Comparison of ENCODE assay signal across 8 mouse cellular contexts in the genomic region with DNA sequence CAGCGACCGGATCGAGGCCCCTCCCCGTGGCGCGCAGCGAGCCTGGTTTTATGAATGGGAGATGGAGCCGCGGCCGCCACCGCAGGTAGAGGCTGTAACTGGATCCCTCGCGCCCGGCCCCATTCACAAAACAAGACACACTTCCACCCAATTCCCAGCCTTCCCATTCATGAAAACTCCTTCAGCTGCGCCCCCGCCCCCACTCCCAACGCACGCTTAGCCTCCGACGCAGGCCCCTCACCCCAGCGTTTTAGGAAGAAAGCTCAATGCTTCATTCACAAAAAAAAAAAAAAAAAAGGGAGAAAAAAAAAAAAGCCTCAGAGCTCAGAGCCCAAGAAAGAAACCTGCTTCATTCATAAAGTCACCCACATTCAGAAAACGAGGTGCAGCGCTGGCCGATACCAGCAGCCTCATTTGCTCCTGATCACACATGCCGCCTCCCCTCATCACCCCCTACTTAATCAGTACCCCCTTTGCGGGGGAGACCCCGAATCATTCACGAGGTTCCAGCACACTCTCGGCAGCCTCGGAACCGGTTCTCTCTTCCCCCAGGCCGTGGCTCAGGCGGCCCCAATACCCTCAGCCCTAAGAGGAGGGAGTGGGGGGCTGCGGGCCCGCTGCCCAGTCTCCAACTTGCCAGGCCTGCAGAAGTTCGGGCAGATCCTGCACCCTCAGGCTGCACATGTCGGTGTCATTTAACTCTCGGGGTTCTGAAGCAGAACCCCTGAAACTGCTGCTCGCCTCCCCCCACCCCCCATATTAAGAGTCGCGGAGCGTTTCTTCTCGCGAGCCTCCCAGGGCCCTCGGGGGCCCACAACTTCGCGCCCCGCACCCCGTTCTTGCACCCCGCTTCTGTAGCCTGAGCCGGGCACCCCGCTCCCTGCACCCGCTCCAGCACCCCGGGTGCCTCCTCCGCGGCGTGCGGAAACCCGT. TPM values are rescaled to one million over a fixed set of nuclear protein-coding genes. Genes with fewer than 3 reads are reported as not detected.
A peak's percentile ranks its signal among the peaks of the same experiment; 100 is the strongest.
DNase-seq lines count a peak whose midpoint lies in the region; ATAC-seq lines count a peak whose summit lies in the region.

No protein-coding gene starts in this region.

- no peak for ATAC-seq in megakaryocyte, adult 5-6 weeks (ENCODE audit: poor library complexity, severe bottlenecking)
- peak; percentile 44; the same call in 1 of the 2 replicates for ATAC-seq in limb, embryonic 11.5 days (ENCODE audit: insufficient number of reproducible peaks, low FRiP score, low TSS enrichment, low read depth)
- peak; percentile 46 for ATAC-seq in midbrain, embryonic 14.5 days (ENCODE audit: low FRiP score, low TSS enrichment)

- H3K4me1 ChIP-seq in megakaryocyte, embryonic 14.5 days = peaks cover 41% of the 10 kb centered on the region
- peaks cover 15% of the 10 kb centered on the region for H3K4me1 ChIP-seq in limb, embryonic 11.5 days (ENCODE audit: control insufficient read depth, insufficient read depth, low read length)
- H3K4me1 ChIP-seq in midbrain, embryonic 14.5 days (ENCODE audit: control insufficient read depth, insufficient read depth, low read length) = 0 out of 2 replicates have a peak, but pooled peaks cover 11% of the 10 kb centered on the region

- peak overlapping the region; percentile 94 for H3K4me3 ChIP-seq in megakaryocyte, embryonic 14.5 days (replicated peaks)
- H3K4me3 ChIP-seq in limb, embryonic 11.5 days (ENCODE audit: low read depth, low read length) = peak overlapping the region; percentile 89
- H3K4me3 ChIP-seq in midbrain, embryonic 14.5 days (replicated peaks; ENCODE audit: low read depth, low read length) = peak overlapping the region; percentile 67

- peak; percentile 96 for DNase-seq in embryo, embryonic 10.5 days (ENCODE audit: low spot score)
- DNase-seq in gastrocnemius, postnatal 4 days (ENCODE audit: low spot score in 2 of 2) = peak; percentile 53 to 75
- peak; percentile 70 for DNase-seq in kidney, adult 11 months
- DNase-seq in limb, embryonic 11.5 days (ENCODE audit: low spot score) = peak; percentile 94
- DNase-seq in midbrain, embryonic 14.5 days = peak; percentile 93
- DNase-seq in spleen, postnatal 4 days (ENCODE audit: low spot score in 2 of 2) = peak; percentile 49 to 80

- peak overlapping the region; percentile 66 for H3K27ac ChIP-seq in limb, embryonic 11.5 days (replicated peaks; ENCODE audit: low read depth, low read length)
- H3K27ac ChIP-seq in midbrain, embryonic 14.5 days (replicated peaks; ENCODE audit: low read depth, low read length) = no peak overlapping the region

- peak overlapping the region; percentile 84 for H3K9ac ChIP-seq in limb, embryonic 11.5 days (ENCODE audit: low read length)
- H3K9ac ChIP-seq in midbrain, embryonic 14.5 days (replicated peaks; ENCODE audit: low read length) = peak overlapping the region; percentile 52

- H3K4me2 ChIP-seq in limb, embryonic 11.5 days (ENCODE audit: low read depth, severe bottlenecking) = peak overlapping the region; percentile 87
- H3K4me2 ChIP-seq in midbrain, embryonic 14.5 days (ENCODE audit: low read length) = peak overlapping the region; percentile 99

- no peaks in the 10 kb centered on the region for H3K9me3 ChIP-seq in megakaryocyte, embryonic 14.5 days
- H3K9me3 ChIP-seq in limb, embryonic 11.5 days (ENCODE audit: control insufficient read depth, low read length) = no peaks in the 10 kb centered on the region
- H3K9me3 ChIP-seq in midbrain, embryonic 14.5 days (ENCODE audit: control insufficient read depth, low read length) = no peaks in the 10 kb centered on the region

- peaks cover 20% of the 10 kb centered on the region for H3K36me3 ChIP-seq in megakaryocyte, embryonic 14.5 days (replicated peaks; ENCODE audit: low read length)
- H3K36me3 ChIP-seq in limb, embryonic 11.5 days (ENCODE audit: control insufficient read depth, insufficient read depth, low read length) = no peaks in the 10 kb centered on the region
- H3K36me3 ChIP-seq in midbrain, embryonic 14.5 days (ENCODE audit: control insufficient read depth, insufficient read depth, low read length) = no peaks in the 10 kb centered on the region

- H3K27me3 ChIP-seq in megakaryocyte, embryonic 14.5 days (replicated peaks) = peaks cover 10% of the 10 kb centered on the region
- H3K27me3 ChIP-seq in limb, embryonic 11.5 days (ENCODE audit: control insufficient read depth, insufficient read depth, low read length) = no peaks in the 10 kb centered on the region
- peaks cover 69% of the 10 kb centered on the region for H3K27me3 ChIP-seq in midbrain, embryonic 14.5 days (ENCODE audit: control insufficient read depth, insufficient read depth, low read length)

- under 1% methylated on average over 59 of the region's 59 CpGs for WGBS in limb, embryonic 11.5 days
- under 1% methylated on average over 59 of the region's 59 CpGs for WGBS in midbrain, embryonic 14.5 days

RNA-seq across cellular contexts. Expression of a gene that starts 0.8 kb away (rescaled TPM):
- polyA plus RNA-seq in megakaryocyte, embryonic 14.5 days (2012; ENCODE audit: insufficient read depth, low replicate concordance) = 1.4 and 10.4 TPM in 2 replicates
- total RNA-seq in megakaryocyte, adult 5-6 weeks (2015) = 0.96 and 2.1 TPM in 2 replicates
- total RNA-seq in megakaryocyte, adult 5-6 weeks (2017) = 0.81 and 2.2 TPM in 2 replicates
- total RNA-seq in gastrocnemius, postnatal 4 days (2021) = 10 to 100 TPM; 31.4 to 34.0 TPM
- polyA plus RNA-seq in limb, embryonic 11.5 days (2014; fragmentation: Nextera tagmentation; extraction: Ambion mirVana) = 52.7 and 61.1 TPM in 2 replicates
- 15.7 and 15.9 TPM in 2 replicates for polyA plus RNA-seq in midbrain, embryonic 14.5 days (2014; fragmentation: Nextera tagmentation; extraction: Ambion mirVana)
